Mouse (Mus musculus) embryo, embryonic 11 days (tissue): Measurements from ENCODE around the gene Sdk1.
A peak's percentile ranks its signal among the peaks of the same experiment; 100 is the strongest.

Source experiments
- DNase-seq: peaks from one replicate; pipeline ENCODE4 v3.0.0-alpha.2; 2015

The Sdk1 gene

DNA sequence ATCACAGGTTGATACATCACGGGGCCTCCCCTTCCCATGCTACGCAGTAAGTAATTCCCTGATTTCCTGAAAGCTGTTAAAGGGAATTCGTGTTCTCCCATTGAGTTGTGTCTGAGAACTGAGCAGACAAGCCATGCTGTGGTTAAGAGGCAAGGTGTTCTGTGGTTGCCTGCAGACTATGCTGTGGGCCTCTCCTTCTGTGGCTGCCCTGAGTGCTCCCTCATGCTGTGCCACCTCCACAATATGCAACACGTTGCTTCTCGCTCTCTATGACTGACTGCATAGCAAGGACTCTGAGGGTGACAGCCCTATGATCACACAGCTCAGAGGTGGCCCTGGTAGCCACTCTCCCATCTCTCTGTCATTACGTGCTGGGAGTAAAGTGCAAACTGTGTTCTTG, 797.9 kb downstream of the Sdk1 start:
- DNase-seq: no peak

DNA sequence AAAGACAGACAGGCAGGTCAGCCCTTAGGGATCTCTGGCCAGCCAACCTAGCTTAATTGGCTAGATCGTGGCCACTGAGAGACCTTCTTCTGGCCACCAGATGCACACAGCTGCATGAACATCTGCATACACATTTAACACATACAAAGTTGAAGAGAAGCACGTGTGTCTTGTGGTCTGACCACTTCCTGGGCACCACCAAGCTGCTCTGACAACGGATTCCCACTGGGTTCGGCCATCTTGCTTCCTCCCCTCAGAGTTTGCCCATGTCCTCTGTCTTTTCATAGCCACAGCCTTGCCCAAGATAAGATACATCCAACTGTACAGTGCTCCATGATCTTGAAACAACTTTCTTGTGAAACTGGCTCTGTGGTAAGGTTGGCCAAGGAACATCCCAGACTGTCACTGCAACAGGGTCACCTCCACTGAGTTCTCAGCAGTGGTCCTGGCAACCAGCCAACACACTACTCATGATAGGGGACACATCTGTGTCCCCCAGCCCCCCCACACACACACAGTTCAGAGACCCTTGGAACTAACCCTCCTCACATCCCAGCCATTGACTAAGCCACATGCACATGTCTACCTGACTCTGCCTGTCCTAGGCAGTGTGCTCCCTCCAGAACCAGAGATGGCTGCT, 798.7 kb downstream of the Sdk1 start:
- no peak for DNase-seq

DNA sequence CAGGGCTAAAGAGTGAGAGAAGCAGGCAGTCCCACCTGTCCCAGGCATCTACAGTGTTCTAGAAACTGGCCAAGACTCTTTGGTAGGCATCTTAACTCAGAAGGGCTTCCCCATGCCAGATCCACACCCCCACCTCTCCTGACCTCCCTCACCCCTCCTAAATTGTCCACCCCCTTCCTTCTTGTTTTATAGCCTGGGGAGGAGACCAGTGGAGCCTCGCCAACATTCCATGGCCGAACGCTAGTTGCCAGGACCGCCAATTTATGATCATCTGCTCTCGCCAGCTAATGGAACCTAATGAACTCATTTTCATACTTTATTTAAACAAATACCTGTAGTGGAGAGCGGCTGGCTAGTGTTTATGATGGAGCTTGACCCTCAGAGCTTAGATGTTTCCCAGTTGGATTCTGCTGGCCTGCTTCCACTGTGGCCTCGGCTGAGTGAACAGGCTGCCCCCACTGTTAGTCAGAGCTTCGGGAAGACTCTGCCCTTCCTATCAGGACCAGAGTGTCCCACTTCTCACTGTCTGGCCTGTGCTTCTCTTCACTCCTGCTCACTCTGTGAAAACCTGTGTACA, 800.0 kb downstream of the Sdk1 start:
- no peak for DNase-seq

DNA sequence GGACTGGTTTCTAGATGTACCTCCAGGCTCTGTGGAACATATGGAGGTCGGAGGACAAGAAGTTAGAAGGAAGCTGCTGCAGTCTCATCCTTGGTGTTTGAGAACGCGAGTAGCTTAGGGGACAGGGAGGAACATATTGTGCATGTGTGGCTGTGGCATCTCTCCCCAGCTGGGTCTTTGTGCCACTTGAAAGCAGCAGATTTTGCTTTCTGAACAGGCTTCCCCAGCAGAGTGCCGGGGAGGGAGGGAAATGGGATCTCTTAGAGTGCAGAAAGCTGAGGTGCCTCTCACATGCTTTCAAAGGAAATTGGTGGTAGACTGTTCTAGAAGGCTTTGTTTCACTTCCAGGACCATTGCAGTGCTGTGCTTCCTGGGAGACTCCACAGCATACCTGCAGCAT, 820.5 kb downstream of the Sdk1 start:
- DNase-seq: no peak

DNA sequence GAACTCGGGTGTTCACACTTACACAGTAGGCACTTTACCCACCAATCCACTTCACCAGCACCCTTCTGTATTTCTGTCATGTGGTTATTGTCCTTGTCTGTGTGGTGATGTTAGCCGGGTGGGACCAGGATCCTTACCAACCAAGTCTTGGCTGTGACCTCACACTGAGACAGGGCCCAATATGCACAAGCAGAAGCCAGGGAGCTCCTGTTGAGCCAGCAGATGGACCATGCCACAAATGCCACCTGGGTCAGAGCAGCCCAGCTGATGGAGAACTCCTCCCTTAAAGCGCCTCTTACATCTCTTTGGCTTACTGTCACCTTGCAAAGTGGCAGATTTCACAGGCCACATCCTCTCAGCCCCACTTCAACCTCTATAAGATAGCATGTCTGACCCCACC, 830.0 kb downstream of the Sdk1 start:
- DNase-seq: no peak

DNA sequence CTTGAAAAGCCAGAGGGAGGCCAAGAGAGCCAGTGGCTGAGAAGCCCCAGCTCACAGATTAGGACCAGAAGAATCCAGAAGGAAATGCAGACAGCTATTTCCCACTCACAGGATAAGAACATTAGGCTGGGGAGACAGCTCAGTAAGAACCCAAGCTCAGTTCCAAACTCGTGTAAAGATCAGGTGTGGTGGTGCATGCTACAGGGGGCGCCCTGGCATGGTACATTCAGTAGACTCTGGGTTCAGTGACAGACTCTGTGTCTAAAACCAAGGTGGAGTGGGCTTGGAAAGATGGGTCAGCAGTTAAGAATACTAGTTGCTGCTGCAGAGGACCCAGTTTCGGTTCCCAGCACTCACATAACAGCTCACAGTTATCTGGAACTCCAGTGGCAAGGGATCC, 832.6 kb downstream of the Sdk1 start:
- DNase-seq: no peak

DNA sequence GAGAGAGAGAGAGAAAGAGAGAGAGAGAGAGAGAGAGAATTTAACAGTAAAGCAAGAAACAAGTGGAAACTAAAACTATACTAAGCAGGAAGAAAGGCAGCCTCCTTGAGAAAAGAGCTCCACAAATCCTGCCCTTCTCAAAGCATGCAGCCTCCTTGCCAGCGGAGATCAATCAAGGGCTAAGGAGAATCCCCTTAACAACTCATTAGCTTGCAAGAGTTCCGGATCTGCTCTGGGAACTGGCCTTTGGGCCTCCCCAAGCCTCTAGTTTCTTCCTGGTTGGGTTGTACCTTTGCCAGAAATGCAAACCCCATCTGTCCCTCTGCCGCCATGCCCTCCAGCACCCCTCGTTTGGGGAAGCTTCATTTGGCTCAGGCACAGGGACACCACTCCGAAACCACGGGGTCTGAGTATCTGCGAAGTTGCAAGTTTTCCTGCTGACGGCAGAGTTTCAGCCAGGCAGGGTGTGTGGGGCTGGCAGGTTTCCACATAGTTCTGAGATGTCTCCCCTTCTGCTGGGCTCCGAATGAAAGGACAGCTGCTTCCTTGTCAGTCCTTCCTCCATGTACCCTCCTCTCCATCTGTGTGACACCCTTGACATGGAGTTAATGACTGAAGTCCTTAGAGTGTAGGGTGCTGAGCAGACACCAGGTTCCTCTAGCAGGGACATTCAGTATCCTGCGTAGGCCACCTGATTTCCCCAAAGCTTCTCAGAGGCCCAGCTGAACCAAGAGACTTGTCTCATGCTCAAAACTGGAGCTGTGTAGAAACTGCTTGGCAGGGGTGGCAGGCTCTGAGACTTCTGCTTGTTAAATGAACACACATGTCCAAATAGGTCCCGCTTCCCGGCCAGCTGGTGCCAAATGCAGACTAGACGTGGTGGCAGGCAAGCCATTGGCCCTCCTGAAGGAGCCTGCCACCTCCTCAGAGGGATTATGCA, 833.5 kb downstream of the Sdk1 start:
- DNase-seq: peak; percentile 6

DNA sequence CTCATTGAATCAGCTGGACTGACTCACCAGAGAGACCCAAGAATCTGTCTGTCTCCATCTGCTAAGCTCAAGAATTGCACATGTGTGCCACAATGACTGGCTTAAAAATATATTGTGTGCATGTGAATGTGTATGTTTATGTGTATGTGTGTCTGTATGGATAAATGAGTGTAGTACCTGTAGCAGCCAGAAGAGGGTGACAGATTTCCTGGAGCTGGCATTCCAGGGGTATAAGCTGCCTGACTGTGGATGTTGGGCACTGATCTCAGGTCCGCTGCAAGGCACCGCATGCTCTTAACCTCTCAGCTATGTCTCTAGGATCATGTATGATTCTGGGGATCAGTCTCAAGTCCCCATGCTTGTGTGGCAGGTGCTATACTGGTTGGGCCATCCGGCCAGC, 839.4 kb downstream of the Sdk1 start:
- no peak for DNase-seq

DNA sequence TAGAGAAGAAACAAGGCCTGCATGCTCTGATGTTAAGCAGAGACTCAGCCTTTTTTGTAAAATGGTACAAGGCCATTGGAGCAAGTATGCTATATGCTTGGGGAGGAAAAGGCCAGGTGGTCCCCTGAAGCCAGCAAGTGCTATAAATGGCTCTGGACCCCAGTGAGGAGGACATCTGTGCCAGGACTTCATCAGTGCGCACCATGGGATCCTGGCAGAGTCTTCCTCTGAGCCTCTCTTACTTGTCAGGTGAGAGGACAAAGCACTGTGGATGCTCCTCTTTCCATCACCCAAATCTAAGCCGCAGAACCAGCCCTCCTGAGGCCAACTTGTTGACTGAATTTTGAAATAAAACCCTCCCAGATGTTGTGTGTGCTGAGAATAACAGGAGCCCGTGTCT, 839.8 kb downstream of the Sdk1 start:
- no peak for DNase-seq

DNA sequence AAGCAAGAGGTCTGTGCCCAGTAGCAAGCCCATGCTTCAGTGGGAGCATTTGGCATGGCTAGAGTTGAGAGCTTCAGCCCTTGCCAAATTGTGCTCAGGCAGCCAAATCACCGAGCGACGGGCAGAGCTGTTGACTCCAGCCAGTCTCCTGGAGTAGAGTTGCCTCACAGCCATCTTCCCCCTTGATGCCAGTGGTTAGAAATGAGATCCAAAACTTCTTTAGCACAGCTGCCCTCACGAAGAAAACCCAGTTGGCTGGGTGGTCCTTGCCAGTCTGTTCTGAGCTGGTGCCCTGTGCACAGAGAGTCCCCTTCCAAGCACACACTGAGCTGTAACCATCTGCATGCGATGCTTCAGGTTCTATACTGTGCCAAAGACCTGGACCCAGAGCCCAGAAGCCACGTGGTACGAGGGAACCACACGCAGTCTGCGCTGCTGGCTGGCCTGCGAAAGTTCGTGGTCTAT, 855.1 kb downstream of the Sdk1 start:
- DNase-seq: no peak

DNA sequence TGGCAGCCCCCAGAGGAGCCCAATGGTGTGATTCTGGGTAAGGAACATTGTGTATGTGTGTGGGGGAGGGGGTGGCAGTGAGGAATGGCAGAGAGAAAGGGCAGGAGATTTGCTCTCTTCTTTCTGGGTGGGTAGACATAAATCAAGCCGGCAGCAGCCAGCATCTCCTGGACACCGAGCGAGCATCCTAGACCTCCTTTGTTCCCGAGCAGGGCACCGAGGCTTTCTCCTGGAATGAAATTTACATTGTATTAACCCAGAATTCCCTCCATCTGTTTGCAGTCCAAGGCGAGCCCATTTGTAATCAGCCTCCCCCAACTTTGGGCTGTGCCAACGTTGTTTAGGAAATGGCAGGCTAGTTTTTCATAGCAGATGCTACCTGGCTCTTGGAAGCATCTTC, 858.9 kb downstream of the Sdk1 start:
- no peak for DNase-seq

DNA sequence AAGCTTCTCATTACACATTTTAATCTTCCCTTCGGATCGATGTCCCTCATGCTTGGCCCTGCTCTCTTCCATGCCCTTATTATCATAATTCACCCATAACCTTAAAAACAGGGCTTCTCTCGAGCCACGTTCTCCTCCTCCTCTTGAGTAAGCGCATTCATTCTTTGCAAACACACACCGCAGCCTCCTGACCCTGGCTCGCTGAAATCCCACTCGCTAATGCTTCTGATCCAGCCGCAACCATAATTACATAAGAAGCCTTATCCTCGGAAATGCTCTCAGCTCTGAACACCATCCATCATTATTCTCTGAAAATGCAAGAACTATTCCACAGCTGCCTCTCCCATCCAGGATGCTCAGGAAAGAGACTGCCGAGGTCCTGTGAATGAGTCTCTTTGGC, 866.1 kb downstream of the Sdk1 start:
- DNase-seq: no peak

DNA sequence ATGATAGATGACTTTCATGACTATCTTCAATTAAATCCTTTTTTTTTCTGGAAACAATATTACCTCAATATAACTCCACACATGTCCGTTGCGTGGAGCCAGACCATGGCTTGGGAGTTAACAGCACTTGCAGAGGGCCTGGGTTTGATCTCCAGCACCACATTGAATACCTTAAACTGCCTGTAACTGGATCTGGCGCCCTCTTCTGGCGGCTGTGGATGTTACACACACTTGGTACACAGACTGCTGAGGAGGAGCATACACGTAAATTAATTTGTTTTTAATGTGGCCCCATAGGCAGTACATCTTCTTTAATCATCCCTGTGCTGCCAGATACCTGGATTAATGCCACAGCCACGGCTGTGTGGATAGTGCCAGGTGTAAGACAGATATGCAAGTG, 870.7 kb downstream of the Sdk1 start:
- no peak for DNase-seq

DNA sequence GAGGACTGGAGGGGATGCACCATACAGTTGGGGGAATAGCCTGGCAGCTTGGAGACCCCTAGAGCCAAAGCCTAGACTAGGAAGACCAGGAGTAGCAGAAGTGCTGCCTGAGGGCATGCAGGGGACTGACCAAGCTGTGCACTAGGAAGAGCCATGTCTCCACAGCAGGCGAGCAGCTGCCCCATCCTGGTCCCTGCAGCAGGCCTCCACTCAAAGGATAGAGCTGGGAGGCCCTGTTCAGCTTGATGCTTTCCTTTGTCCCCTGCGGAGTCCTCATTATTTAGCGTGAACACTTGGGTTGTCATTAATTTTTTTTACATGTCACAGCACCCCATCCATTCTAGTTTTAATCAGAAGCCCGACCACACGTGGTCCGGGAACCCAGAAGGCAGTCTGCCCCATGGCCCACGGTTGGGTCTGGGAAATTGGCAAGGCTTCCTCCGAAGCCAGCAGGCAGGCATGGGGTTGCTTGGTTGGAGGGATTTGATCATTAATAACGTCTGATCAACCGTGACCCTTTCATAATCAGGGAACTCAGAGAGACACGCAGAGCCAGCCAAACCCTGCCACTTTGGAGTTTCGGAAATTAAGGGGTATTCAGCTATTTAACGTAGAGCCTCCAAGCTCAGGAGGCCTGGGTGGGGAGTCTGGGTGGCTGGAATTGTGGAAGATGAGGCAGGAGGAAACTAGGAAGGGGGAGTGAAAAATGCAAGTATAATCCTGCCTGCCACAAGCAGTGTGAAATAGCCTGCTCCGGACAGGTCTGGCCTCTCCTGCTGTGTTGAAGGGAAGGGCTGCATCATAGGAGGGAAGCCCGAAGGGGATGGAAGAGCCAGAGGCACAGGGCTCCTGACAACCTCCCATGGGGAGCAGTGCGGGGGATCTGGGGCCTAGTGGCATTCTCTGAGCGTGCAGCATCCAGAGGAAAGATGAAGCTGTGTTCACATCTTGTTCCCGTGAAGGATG, 872.2 kb downstream of the Sdk1 start:
- DNase-seq: peak; percentile 32

DNA sequence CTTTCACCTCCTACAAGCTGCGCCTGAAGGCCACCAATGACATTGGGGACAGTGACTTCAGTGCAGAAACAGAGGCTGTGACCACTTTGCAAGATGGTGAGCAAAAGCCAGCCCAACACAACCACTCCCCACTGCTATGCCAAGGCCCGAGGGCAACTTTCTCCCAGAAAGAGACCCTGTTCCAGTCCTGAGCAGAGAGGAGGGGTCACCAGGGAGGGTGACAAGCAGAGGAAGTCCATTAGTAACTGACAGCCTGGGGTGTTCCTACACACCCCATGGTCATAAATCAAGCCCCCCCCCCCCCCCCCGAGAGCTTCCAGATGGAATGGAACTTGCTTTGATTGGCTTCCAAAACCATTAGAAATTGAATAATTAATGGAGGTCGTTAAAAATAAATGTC, 886.5 kb downstream of the Sdk1 start:
- no peak for DNase-seq

DNA sequence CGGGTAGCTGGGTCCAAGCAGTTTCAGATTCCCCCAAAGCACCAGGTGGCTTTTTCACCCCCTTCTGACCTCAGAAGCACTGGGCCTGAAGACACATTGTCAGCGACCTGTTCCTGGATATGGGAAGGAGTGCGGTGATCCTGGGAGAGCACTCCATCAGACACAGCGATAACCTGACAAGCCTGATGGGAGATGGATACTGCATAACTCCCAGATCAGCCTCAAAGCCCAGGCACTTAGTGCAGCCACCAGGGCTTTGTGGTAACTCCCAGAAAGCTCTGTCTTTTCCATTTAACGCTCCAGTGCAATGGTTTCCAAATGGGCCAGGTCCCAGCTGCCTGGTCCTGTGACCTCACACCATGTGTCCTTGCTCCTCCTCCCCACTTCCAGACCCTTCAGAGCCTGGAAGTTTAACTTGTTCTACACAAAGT, 886.9 kb downstream of the Sdk1 start:
- peak; percentile 54 for DNase-seq

DNA sequence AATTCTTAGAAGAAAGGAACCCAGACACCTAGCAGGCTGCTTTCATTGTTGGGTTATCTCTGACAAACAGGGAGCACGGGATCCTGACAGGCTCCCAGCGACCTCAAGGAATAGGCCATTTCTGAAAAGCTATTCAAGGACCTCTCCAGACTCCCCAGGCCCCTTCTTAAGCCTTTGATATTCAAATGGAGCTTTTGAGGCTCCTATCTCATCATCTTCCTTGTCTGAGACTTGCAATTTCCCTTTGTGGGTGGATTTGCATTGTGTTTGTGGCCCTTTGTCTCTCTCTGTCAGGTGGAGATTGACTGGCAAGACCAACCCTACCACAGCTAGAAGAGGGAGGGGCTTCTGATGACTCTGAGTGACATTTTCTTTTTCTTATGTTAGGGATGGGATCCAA, 888.7 kb downstream of the Sdk1 start:
- no peak for DNase-seq

DNA sequence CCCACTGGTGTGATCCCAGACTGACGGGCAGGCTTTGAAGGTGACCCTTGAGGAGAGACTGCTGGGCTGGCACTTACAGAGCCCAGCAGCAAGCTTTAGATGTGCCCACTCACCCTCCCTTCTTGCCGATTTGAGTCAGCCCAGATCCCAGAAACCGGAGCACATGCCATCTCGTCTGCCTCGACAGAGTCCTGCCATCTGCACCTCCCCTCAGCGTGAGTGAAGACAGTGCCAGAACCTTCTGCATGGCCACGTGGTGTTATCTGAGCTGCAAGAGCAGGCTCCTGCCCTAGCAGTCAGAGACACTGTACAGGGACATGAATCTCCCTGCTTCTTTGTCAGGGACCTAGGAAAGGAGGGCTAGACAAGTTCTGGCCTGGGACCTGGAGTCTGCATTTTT, 898.7 kb downstream of the Sdk1 start:
- DNase-seq: no peak

DNA sequence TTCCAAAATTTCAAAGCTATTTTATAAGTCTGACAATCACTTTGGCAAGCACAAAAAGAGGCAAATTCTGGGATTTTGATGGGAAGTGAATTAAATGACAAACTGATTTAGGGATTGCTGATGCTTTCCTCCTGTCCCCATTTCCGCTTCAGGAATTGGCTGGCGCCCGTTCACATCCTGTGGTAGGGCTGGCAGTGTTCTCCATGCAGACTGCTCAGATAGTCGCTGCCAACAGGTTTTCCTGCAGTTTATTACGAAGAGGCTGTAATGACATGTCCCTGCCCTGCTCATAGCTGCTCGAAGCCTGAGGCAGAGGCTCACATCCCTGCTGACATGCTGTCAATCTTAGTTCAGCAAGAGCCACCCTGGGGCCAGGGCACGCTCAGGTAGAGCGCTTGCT, 908.3 kb downstream of the Sdk1 start:
- no peak for DNase-seq

DNA sequence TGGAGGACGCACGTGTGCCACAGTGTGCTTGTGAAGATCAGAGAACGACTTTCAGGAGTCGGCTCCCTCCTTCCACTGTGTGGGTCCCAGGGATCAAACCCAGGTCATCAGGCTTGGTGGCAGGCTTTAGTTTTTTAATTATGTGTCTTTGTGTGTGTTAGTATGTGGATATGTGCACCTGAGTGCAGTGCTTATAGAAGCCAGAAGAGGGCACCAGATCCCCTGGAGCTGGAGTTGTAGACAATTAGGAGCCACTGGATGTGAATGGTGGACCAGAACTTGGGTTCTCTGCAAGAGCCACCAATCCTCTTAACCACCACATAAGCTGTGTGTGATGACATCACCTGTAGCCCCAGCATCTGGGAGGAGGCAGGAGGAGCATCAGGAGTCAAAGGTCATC, 909.5 kb downstream of the Sdk1 start:
- no peak for DNase-seq

DNA sequence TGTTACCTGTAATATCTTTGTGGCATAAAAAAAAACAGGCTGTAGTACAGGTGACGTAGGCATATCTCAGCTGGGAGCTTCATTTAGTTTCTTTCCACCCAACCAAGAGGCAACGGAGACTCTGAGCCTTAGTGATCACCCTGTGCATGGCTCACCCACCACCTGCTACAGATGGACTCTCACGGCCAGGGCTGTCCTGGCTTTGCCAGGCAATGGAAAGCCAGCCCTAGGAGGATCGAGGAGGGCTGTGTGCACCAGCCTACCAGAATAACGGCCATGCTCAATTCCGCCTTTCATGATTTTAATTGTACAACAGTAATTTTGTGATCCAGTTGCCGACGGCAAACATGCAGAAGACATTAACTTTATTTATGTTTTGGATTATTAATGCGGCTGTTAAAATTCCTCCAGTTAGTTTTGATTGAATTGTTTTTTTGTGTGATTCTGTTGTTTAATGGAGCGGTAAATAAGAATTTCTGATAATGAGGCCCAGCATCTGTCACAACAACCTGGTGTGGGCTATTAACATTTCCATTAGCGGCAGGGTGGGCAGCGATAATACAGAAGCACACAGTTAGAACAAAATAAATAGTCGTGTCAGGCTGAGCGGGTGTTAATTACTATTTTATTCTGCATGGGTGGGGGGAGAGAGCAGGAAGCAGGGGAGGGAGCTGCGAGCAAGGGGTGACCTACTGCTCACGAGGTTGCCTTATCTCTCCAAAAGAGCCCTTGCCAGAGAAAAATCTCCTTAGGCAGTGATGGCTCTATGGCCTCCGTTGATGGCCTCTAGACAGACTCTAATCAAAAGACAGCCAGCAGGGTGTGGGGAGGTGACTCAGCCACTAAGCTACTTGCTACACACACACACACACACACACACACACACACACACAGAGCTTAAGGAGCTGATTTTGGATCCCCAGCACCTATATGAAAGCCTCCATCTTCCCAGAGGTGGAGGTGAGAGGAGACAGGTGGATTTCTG, 915.9 kb downstream of the Sdk1 start:
- no peak for DNase-seq

DNA sequence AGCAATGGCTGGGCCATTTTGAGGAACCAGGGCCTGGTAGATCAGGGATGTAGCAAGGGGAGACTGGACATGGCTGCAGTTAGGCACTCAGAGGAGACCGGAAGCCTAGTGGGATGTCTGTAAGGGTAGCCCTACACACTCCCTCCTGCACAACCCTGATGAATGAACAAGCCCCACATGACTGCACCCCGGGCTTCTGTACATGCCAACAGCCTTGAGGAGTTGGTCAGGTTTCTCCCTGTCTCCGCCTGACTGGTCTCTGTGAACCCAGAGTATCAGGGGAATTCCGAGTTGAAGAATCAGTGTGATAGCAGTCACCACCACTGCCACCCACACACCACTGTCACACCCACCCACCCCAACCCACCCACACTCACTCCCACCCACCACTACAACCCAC, 922.2 kb downstream of the Sdk1 start:
- no peak for DNase-seq
